Mouse (Mus musculus) thymus, adult 2 months (tissue): Measurements from ENCODE around the gene Gda. TPM values are rescaled to one million over a fixed set of nuclear protein-coding genes. Genes with fewer than 3 reads are reported as not detected.

Source experiments
- DNase-seq: peaks from one replicate; pipeline ENCODE4 v3.0.0; 2021
- H3K27ac ChIP-seq: fragments of 200-500 bp; 2 replicates; pipeline ENCODE4 v1.5.1; 2012; ENCODE audit warnings: low read length, control low read depth; ENCODE audit not compliant: control insufficient read depth, insufficient read depth
- H3K27me3 ChIP-seq: fragments of 200-500 bp; 2 replicates; pipeline ENCODE4 v1.6.1; 2012; ENCODE audit warnings: mild to moderate bottlenecking, low read length, moderate library complexity, mixed read lengths; ENCODE audit not compliant: control insufficient read depth, insufficient read depth
- H3K36me3 ChIP-seq: fragments of 200-500 bp; 2 replicates; pipeline ENCODE4 v1.6.1; 2012; ENCODE audit warnings: mild to moderate bottlenecking, low read length, moderate library complexity; ENCODE audit not compliant: control insufficient read depth, insufficient read depth
- H3K4me1 ChIP-seq: fragments of 200-500 bp; replicated peaks from 2 replicates; pipeline ENCODE4 v1.6.1; 2012; ENCODE audit warnings: low read length; ENCODE audit not compliant: control insufficient read depth, insufficient read depth
- H3K4me3 ChIP-seq: fragments of 200-500 bp; 2 replicates; pipeline ENCODE4 v1.5.1; 2012; ENCODE audit warnings: mild to moderate bottlenecking, low read length, control low read depth, moderate library complexity; ENCODE audit not compliant: control insufficient read depth, insufficient read depth
- CTCF ChIP-seq: fragments of 200-500 bp; IDR thresholded peaks from 2 replicates; pipeline ENCODE4 v1.5.1; 2012; ENCODE audit warnings: mild to moderate bottlenecking, control low read depth, low read length, moderate library complexity, borderline replicate concordance; ENCODE audit not compliant: control insufficient read depth, poor library complexity, insufficient read depth; ENCODE audit errors: extremely low read depth
- POLR2A ChIP-seq: fragments of 200-500 bp; IDR thresholded peaks from 2 replicates; pipeline ENCODE4 v1.6.1; 2012; ENCODE audit warnings: mild to moderate bottlenecking, low read length, control low read depth, moderate library complexity; ENCODE audit not compliant: control insufficient read depth, poor library complexity, insufficient read depth; ENCODE audit errors: extremely low read depth
- WGBS: fragments of 180-500 bp; shearing (Covaris S2); methylation state at CpG from one replicate; pipeline ENCODE4 v1.1.7; 2018; 5-methylcytosine and 5-hydroxymethylcytosine counted together
- polyA plus RNA-seq: library from polyadenylated mRNA; depleted of rRNA; stranded (reverse); fragments of >200 nt; gene quantifications from 2 replicates; pipeline ENCODE4 v1.2.3, GENCODE M21; 2012

Gda gene
- polyA plus RNA-seq, 1 experiment: 1.9 TPM

DNA sequence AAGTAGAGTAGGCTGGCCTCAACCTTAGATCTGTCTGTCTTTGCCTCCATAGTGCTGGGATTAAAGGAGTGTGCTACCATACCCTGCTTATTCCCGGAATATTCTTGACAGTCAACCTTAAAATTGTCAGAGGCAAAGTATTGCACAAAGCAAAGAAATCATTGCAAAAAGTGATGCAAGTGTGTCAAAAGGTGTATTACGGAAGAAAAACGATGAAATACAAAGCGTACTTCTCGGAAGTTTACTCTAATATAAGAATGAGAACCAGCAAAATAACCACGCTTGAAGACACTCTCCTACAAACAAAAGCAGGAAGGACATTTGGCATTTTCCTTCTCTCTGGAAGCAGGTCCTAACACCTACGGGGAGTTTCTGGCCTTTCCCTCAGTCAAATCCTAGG, 76.9 kb downstream of the Gda start:
- TF ChIP-seq CTCF (no peak), POLR2A (no peak)
- no peak for DNase-seq
- Histone ChIP-seq H3K4me1 (no peaks in the 10 kb centered on the region), H3K27ac (no peak overlapping the region), H3K27me3 (no peaks in the 10 kb centered on the region), H3K4me3 (no peak overlapping the region), H3K36me3 (no peaks in the 10 kb centered on the region)
- 95% methylated on average over 7 of the region's 7 CpGs for WGBS

DNA sequence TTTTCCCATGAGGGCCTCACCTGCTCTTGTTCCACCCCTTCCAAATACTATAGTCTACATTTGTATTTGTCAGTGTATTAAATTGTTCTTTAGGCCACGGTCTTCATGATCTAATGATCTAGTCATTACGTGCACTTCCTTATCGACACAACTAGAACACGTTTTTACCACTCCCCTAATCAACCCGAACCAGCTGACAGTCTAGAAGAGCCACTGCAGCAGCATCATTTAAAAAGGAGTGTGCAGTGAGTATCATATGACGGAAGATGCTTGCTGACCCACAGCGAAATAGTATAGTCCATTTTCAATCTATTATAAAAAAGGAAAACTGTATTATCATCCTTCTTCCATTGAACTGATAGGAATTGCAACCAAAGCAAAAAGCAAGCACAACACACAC, 82.3 kb downstream of the Gda start:
- TF ChIP-seq POLR2A (no peak), CTCF (no peak)
- Histone ChIP-seq H3K27ac (no peak overlapping the region), H3K4me3 (no peak overlapping the region), H3K4me1 (no peaks in the 10 kb centered on the region), H3K27me3 (no peaks in the 10 kb centered on the region), H3K36me3 (no peaks in the 10 kb centered on the region)
- no peak for DNase-seq
- WGBS: 92% methylated on average over 7 of the region's 7 CpGs

DNA sequence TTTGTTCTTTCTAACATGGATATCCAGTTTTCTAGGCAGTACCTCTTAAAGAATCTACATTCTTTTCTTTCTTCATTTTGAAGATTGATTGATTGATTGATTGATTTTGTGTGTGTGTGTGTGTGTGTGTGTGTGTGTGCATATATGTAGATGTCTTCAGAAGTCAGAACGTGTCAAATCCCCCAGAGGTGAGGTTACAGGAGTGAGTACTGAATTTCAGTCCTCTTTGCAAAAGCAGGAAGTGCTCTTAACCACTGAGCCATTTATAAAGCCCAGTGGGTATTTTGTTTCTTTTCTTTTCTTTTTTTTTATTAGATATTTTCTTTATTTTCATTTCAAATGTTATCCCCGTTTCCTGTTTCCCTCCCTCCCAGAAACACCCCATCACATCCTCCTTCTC, 86.4 kb downstream of the Gda start:
- Histone ChIP-seq H3K4me3 (no peak overlapping the region), H3K27me3 (no peaks in the 10 kb centered on the region), H3K4me1 (no peaks in the 10 kb centered on the region), H3K27ac (no peak overlapping the region), H3K36me3 (no peaks in the 10 kb centered on the region)
- TF ChIP-seq CTCF (no peak), POLR2A (no peak)
- 30% methylated on average over 2 of the region's 2 CpGs for WGBS
- DNase-seq: no peak

DNA sequence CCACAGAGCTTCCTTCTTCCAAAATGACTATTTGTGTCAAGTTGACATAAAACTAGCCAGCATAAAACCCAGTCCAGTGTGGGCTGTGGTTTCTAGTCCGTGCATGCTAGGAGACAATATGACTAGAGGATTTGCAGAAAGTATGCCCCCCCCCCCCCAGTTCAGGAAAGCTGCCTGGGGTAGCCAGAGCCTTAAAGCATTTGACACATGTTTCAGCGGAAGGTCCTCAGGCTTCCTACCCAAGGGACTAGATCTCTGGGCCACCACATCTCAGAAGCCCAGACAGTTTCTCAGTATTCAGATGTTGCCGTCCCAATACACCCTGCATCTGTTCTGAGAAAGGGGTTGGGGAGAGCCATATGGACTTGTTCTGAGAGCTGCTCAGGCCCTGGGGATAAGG, 89.0 kb downstream of the Gda start:
- no peaks in the 10 kb centered on the region for H3K36me3 ChIP-seq
- H3K27ac ChIP-seq: no peak overlapping the region
- WGBS: 89% methylated on average over 3 of the region's 3 CpGs
- H3K4me1 ChIP-seq: no peaks in the 10 kb centered on the region
- no peak overlapping the region for H3K4me3 ChIP-seq
- no peak for DNase-seq
- TF ChIP-seq POLR2A (no peak), CTCF (no peak)
- no peaks in the 10 kb centered on the region for H3K27me3 ChIP-seq

DNA sequence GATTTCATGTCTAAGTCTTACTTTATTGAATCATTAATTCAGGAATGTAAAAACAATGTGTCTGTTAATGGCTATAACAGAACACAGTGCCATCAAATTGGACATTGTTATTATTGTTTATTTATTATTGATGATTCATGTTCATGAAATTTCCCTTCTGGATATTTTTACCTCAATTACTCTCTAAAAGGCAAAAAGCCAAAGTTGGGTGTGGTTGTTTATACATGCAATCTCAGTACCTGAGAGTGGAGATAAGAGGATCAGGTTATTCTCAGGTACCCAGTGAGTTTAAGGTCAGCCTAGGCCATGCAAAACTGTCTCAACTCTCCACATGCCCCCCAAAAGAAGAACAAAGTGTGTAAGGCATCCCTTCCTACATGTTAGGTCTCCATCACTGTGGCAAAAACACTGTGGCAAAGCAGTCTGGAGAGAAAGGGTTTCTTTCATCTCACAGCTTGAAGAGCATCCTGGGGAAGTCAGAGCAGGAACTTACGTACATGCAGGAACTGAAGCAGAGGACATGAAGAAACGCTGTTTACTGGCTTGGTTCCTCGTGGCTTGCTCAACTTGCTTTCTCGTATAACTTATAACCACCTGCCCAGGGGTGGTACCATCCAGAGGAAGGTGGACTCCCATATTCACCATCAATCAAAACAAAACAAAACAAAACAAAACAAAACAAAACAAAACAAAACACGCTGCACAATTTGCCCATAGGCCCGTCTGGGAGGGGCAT, 89.6 kb downstream of the Gda start:
- 72% methylated on average over 6 of the region's 6 CpGs for WGBS
- Histone ChIP-seq H3K4me1 (no peaks in the 10 kb centered on the region), H3K27me3 (no peaks in the 10 kb centered on the region), H3K36me3 (no peaks in the 10 kb centered on the region), H3K4me3 (no peak overlapping the region), H3K27ac (no peak overlapping the region)
- DNase-seq: no peak
- TF ChIP-seq CTCF: no peak
- TF ChIP-seq POLR2A: no peak

DNA sequence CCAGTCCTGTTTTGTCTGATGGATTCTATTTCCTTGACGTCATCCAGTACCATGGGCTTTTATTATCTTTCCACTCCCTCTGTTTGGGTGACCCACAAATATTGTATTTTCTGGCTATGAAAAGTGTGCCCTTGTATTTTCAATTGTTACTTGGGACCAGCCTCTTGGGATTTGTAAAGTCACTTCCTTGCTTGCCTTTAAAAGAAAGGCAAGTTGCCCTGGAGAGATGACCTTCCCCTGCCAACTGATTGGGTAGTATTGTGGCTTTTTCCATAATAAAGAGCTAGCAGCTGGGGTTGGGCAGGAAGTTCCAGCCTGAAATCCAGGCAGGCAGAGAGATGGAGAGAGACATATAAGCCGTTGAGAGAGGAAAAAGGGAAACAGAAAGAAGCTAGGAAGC, 91.5 kb downstream of the Gda start:
- no peak overlapping the region for H3K27ac ChIP-seq
- TF ChIP-seq POLR2A (no peak), CTCF (no peak)
- WGBS: 74% methylated on average over 2 of the region's 2 CpGs

DNA sequence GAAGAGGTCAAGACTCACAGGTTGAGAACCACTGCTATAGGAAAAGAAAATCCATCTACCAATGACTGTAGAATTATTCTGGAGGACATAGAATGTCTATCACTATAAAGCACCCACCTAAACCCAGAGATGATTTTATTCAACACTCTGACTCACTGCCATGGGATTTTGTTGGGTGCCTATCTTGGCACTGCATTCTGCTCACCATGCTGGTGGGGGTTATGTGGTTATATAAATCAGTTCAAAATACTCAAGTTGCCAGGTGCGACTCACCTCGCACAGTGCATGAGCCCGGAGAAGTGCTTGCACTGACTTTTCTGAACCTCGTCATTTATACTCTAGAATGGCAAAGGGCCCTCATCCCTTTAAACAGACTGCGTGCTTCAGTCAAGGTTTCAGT, 94.0 kb downstream of the Gda start:
- no peaks in the 10 kb centered on the region for H3K4me1 ChIP-seq
- DNase-seq: no peak
- H3K27ac ChIP-seq: no peak overlapping the region
- no peaks in the 10 kb centered on the region for H3K36me3 ChIP-seq
- H3K4me3 ChIP-seq: no peak overlapping the region
- H3K27me3 ChIP-seq: no peaks in the 10 kb centered on the region
- WGBS: 95% methylated on average over 5 of the region's 5 CpGs
- TF ChIP-seq POLR2A: no peak
- TF ChIP-seq CTCF: no peak

More for the DNA sequence above, 91.5 kb downstream of the Gda start:
- Histone ChIP-seq H3K27me3 (no peaks in the 10 kb centered on the region), H3K36me3 (no peaks in the 10 kb centered on the region), H3K4me3 (no peak overlapping the region), H3K4me1 (no peaks in the 10 kb centered on the region)
- no peak for DNase-seq
